Mouse (Mus musculus) layer of hippocampus, postnatal 25 days (tissue): ENCODE data around the gene Zbtb32. TPM values are rescaled to one million over a fixed set of nuclear protein-coding genes. Genes with fewer than 3 reads are reported as not detected.
A peak's percentile ranks its signal among the peaks of the same experiment; 100 is the strongest.

Experiments used
- DNase-seq, 2 experiments: peaks; one replicate each; pipeline ENCODE4 v3.0.0; 2022; ENCODE audit warnings: mixed read lengths in 2 of 2, low spot score in 1 of 2; ENCODE audit errors: extremely low spot score in 1 of 2
- total RNA-seq, 2 experiments: library from RNA; stranded (reverse); gene quantifications; 2 replicates each; pipeline ENCODE4 v1.2.3; 2021

Gene Zbtb32
- total RNA-seq = not detected

- DNase-seq = no peak
Measured at GRCm38 (mm10) chr7:30598786-30599185, at the start of gene Zbtb32. Gene Zbtb32, minus strand, starts transcription at chr7:30598909.

GRCm38 (mm10) chr7:30639083-30639482, 40.4 kb upstream of the Zbtb32 start:
- no peak for DNase-seq

- no peak for DNase-seq
Measured at GRCm38 (mm10) chr7:30636395-30636794, 37.7 kb upstream of the Zbtb32 start.

GRCm38 (mm10) chr7:30635752-30636151, 37.0 kb upstream of the Zbtb32 start, which contains the start of gene Etv2:
Gene Etv2, minus strand, starts transcription at chr7:30635852.
- DNase-seq = no peak

- DNase-seq = peak in 1 of 2 experiments; percentile 43
Measured at GRCm38 (mm10) chr7:30634621-30635020, 35.9 kb upstream of the Zbtb32 start.

GRCm38 (mm10) chr7:30633762-30634412, 35.2 kb upstream of the Zbtb32 start:
- no peak for DNase-seq

- DNase-seq = no peak
Measured at GRCm38 (mm10) chr7:30629013-30629412, 30.3 kb upstream of the Zbtb32 start.

GRCm38 (mm10) chr7:30626647-30627046, 27.9 kb upstream of the Zbtb32 start:
- DNase-seq = no peak

GRCm38 (mm10) chr7:30625530-30626384, 27.0 kb upstream of the Zbtb32 start, which contains the start of gene Cox6b1:
Gene Cox6b1, minus strand, starts transcription at chr7:30626151.
- DNase-seq = peak; percentile 55 to 78

- peak in 1 of 2 experiments; percentile 10 for DNase-seq
Measured at GRCm38 (mm10) chr7:30619202-30619601, 20.5 kb upstream of the Zbtb32 start.

- DNase-seq = no peak
Measured at GRCm38 (mm10) chr7:30618658-30619057, 19.9 kb upstream of the Zbtb32 start.

GRCm38 (mm10) chr7:30615049-30615760, 16.5 kb upstream of the Zbtb32 start:
- DNase-seq = no peak

- DNase-seq = no peak
Measured at GRCm38 (mm10) chr7:30614454-30614853, 15.7 kb upstream of the Zbtb32 start.

GRCm38 (mm10) chr7:30613529-30614112, 14.9 kb upstream of the Zbtb32 start:
- peak; percentile 34 to 58 for DNase-seq

- DNase-seq = no peak
Measured at GRCm38 (mm10) chr7:30612654-30613402, 14.1 kb upstream of the Zbtb32 start, which contains the start of gene Upk1a. Gene Upk1a, minus strand, starts transcription at chr7:30612847.

- DNase-seq = no peak
Measured at GRCm38 (mm10) chr7:30610043-30610442, 11.3 kb upstream of the Zbtb32 start.

- no peak for DNase-seq
Measured at GRCm38 (mm10) chr7:30608476-30608875, 9.8 kb upstream of the Zbtb32 start.

- peak in 1 of 2 experiments; percentile 43 for DNase-seq
Measured at GRCm38 (mm10) chr7:30607706-30608309, 9.1 kb upstream of the Zbtb32 start.

GRCm38 (mm10) chr7:30604944-30605343, 6.2 kb upstream of the Zbtb32 start:
- DNase-seq = no peak
